Mouse (Mus musculus) kidney, postnatal 14 days (tissue): ENCODE data around the gene Id2.

Source experiments
- DNase-seq: peaks from one replicate; pipeline ENCODE4 v3.0.0; 2022; ENCODE audit warnings: mixed read lengths

Gene Id2

DNA sequence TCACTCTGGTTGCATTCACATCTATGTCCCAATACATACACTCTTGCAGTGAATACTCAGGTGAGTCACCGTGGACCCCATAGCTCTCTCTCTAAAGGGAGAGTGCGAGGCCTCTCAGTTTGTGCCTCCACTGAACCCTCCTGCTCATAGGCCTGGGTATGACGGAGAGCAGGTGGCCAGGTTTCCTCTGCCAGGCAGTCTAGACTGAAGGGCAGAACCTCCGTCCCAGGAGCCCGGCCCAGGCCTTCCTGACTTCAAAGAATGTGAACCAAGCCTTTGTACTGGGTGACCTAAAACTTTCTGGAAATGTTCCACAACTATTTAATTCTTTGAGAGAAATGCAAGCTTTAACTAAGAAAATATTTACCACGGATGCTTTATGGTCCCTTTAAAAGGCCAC is 7.0 kb upstream of the Id2 start:
- DNase-seq, result peak; percentile 40

DNA sequence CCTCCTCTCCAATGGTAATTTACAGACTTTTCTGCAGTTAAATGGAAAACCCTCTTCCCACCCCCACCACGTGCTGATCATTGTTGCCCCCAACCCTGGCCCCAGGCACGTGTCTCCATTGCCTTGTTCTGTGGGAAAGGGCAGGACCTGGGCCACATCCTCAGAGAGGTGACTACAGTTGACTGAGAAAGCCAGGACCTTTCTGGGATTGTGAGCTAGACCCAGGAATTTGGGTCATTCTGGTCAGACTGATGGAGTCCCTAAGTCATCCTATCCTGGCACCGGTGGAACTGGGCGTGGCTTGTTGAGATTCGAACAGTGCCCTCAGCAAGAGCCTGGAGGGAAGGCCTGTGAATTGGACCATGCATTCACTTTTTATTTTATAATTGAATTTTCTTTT is 4.4 kb upstream of the Id2 start:
- DNase-seq, result peak; percentile 51

GRCm38 (mm10) chr12:25100411-25101217 is 3.7 kb upstream of the Id2 start:
- peak; percentile 74 for DNase-seq

DNA sequence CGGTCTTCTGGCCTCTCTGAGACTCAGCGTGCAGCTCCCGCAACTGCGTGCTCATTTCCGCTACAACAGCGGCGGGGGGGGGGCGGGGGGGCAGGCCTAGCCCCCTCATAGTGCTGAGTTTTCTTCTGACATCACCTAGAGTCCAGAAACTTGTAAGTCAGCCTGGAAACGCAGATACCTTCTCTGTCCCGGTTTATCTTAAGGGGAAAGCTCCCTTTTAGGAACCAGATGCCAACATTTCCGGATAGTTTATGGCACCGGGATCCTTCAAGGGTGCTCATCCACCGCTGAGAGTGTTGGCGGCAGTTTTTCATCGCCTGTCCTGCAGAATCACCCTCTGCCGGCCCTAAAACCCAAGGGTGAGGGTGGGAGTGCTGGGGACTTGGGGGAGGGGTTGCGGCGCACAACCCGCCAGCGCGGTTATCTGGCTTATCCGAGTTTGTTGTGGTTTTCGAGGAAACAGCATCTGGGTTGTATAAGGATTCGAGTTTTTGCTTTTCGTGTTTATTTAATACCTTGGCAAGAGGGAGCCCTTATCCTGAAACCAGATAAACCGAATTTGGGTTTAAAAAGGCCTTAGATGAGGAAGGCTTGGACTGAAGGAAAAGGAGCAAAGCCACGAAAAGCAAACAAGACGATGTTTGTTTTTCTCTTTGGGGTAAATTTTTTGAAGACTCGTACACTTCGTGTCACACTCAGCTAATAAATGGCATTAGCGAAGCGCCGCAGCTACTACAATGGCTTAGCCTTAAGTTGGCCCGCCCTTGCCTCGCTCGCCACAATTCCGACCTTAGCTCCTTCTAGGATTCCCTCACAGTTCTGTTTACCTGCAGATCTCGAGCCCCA is 2.8 kb upstream of the Id2 start:
- peak; percentile 65 for DNase-seq

GRCm38 (mm10) chr12:25099313-25099562 is 2.3 kb upstream of the Id2 start:
- peak; percentile 81 for DNase-seq

DNA sequence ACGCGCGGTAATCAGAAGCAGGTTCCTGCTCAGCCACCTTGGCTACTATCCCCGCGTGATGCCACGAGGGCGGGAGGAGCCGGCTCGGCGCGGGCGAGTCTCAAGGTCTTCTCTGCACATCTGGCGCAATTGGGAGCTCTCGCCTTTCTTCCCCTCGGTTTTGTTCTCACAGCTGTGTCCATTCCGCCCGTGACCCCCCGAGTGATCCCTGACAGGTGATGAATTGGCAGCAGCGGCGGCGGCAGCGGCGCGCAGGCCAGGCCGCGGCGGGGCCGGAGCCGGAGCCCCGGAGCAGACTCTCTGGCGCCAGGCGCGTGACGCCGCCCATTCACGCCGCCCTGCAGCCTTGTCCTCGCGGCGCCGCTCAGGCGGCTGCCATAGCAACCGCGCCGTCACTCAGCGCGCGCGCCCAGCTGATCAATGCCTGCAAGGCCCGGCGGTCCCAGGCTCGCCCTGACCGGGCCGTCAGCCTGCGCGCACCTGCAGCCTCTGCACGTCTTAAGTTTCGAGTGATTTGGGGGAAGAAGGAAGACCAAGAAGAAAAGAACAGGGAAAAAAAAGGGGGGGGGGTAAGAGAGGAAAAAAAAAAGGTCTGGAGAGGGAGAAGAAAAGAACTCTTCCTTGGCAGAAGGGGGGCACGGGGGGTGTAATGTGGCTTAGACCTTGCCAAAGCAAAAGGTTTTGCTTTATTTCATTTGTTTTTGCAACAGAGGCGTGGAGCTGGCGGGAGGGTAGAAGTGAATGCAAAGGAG is 1.8 kb upstream of the Id2 start:
- DNase-seq, result peak; percentile 97

DNA sequence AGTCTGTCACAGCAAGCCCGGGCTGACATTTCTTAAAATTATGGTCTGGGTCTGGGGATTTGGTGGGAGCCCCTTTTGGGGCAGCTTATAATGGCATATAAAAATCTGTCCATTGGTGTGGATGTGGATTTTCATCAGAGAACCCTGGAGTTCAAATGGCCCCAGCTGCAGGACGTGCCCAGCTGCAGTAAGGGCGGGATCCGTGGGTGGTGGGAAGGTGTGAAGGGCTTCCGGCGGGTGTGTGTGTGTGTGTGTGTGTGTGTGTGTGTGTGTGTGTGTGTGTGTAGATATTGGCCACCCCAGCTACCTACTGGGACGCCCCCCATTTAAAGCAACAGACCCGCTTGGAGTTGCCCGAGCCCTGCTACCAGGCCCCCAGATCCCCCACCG is 1.2 kb upstream of the Id2 start:
- DNase-seq, result no peak

DNA sequence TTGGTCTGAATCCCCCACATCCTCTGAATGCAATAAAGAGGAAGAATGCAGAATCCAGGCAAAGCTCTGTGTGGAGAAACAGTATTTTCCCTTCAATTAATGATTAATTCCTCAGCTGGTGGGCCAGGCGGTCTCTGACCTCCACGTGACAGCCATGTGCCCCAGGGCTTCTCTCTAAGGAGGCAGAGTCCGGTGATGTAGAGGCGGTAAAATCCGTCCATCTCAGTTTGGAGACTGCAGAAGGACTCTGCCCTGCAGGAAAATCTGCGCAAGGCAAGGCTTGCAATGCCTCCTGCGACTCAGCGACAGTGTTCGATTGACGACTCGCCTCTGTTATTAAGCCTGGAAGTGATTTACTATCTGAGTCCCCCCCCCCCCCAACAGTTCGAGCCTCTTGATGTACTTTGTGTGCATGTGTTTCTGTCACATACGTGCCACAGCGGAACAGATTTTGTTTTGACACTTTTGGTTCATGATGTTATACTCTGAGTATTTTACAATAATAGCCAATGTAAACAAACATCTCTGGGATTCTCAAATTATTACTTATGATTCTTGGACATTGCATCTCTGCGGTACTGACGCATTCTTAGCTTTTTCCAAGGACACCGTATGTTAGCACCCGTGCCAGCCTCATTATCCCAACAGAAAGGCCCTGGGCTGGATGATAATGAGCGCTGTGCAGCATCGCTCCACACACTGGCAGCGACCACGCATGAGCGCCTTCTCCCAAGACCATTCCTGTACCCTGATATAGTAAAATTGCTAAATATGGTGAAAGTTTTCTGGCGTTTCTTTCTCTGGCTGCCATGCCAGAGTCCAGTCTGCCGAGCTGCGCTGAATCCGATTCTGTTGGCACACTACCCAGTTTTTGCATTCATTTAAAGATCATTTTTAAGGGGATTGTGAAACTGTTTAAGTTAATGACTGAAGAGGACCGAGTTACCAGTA is 545 bp upstream of the Id2 start:
- DNase-seq, result peak; percentile 88

DNA sequence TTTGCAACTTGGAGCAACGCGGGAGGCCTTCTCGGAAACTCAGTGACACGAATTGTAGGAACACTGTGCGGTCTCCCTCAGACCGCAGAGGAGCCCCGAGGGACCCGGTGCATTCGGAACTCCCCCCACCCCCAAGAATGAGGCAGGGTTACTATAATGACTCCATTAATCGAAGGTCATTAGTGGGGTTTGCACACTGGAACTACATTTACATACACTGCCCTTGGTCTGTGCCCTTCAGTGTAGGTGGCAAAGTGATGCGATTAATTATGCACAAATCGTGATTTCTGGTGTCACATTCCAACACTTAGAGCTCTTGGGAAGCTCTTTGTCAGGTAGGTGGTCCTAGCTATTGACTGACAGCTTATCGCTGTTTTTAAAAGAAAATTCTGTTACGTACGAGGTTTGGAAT is 294 bp downstream of the Id2 start:
- peak; percentile 66 for DNase-seq

DNA sequence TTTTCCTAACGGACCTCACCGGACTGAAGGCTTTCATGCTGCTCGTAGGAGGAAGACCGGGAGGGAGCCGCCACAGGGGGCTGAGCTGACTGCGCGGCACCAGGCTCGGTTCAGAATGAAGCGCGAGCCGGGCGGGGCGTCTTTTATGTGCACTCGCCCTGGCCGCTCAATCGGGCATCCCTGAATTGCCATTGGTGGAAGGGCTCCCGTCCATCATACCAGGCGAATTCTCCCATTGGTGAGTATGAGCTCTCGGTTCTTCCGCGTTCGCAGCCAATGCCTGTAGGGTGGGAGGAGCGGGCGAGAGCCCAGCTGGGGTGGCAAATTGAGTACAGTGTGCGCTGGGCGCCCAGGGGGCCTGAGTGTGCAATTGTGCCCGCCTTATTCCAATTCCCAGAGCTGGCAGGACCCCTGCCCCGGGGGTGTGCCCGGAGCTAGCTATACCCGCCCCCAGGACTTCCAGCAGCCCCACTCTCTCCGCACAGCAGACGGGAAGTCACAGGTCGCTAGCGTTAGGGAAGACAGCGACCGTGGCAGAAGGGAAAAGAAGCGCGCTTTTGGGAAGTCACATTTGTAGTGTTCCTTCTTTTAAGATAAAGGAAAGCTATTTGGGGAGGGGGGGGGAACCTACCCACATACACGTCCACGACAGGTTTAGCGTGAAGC is 833 bp downstream of the Id2 start:
- DNase-seq, result peak; percentile 99

DNA sequence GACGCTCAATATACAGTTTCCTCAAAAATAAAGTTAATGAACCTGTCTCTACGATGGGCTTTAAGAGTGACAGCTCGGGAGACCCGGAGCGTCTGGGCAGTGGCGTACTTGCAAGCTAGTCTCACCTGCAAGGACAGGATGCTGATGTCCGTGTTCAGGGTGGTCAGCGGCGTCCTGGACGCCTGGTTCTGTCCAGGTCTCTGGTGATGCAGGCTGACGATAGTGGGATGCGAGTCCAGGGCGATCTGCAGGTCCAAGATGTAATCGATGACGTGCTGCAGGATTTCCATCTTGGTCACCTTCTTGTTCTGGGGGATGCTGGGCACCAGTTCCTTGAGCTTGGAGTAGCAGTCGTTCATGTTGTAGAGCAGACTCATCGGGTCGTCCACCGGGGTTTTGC is 1.4 kb downstream of the Id2 start:
- DNase-seq, result no peak

DNA sequence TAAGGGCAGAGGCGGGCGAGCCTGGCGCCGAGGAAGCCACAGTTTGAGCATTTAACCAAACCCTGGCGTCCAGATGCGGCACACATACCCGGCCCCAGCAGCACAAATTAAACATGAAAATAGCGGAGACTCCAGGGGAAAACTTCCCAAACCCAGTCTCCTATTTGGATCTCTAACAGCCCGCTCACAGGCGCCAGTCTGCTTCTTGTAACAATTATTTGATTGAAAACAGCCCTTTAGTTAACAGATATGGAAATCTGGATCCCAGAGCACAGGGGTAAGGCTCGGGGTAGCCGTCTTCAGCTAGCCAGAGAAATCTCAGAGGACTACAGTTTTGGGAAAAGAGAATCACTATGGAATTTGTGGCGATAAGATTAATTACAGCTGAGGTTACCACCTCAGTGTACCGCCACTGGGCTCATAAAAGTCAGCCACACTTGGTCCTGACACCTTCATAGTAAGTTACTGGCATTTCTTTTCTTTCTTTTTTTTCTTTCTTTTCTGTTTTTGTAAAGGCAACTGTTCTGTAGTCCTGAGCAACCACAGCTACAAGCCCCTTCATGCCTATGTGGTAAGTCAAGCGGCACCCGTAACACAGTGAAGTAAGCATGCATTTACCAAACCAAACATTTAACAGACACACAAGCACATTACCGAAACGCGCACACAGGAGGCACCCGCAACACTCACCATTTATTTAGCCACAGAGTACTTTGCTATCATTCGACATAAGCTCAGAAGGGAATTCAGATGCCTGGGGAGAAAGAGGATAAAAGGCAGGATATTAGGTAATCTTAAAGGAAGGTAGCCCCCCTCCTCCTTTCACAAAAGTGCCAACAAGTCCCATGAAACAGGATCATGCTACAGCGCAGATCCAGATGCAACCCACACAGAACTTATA is 2.1 kb downstream of the Id2 start:
- peak; percentile 37 for DNase-seq

DNA sequence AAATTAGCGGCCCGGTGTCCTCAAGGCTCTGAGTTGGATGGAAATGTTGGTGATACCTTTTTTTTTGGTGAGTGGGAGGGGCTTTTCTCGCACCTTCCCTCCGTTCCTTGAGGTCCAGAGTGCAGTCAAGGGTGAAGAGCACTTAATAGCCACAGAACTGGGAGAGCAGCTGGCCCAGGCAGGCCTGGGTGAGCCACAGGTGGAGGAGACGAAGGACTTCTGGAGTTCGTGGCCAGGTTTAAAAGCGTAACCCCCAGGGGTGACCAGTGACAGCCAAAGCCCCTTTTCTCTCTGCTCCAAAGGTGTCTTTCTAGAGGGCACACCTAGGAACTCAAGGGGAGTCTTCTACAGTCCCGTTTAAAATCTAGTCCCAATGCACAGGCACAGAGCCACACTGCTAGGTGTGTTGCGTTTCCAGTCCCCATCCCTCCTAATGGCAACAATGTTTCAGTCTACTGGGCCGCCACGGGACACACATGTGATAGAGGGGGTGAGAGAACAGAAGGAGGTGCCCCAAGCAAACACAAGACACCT is 3.6 kb downstream of the Id2 start:
- DNase-seq, result peak; percentile 73

DNA sequence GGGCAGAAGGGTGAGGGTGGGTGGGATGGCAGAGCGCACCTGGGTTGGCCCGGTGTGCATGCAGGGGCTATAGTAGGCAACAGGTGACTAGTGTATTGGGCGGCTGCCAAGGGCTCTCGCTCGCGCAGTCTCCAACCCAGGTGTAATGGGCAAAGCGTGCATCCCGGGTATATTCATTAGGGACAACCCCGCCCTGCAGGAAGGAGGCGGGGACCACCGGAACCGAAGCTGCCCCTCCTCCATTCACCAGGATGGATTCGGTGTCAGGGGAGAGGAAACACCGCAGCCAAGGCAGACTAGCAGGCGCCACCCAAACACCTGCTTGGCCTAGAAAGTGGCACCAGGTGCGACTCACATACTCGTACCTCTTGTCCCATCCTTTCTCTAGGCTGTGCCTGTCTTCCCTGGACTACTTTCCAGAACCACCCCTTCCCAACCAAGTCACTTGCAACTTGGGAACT is 4.2 kb downstream of the Id2 start:
- DNase-seq, result peak; percentile 89

DNA sequence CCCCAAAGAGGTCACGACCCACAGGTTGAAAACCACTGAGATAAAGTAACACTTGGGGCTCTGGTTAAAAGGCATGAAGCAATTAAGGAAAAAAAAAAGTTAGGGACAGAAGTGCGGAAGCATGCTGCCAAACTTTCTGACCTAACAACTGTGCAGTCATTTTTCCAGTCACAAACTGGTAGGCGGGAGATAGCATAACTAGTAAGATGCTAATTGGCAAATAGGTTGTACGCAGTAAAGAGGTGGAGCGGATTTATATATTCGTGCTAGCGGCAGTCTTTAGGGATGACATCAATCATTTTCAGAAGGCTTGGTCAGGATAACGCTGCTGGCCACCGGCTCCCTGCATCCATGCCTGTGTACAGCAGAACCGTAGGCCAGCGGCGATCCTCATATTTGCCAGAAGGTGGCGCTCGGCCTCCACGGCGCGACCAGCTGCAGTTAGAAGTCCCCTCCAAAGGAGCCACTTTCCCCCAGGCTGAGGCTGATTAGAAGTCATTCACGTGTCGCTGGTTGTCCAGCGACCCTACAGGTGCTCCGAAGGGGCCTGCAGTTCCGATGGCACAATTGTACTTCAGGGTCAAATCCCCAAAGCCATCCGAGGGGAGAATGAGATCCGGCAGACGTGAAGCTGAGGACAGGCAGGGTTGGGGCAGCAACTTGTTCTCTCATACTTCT is 4.8 kb downstream of the Id2 start:
- peak; percentile 93 for DNase-seq

GRCm38 (mm10) chr12:25089433-25089832 is 7.5 kb downstream of the Id2 start:
- DNase-seq, result no peak

- DNase-seq, result peak; percentile 28
Measured at GRCm38 (mm10) chr12:25086966-25087365, 10.0 kb downstream of the Id2 start.

GRCm38 (mm10) chr12:25083260-25084178 is 13.4 kb downstream of the Id2 start:
- no peak for DNase-seq

- DNase-seq, result no peak
Measured at GRCm38 (mm10) chr12:25074344-25074743, 22.6 kb downstream of the Id2 start.
